Mouse (Mus musculus) heart, adult 2 months (tissue): ENCODE results near the gene Vps26c.

ENCODE experiments used
- CTCF ChIP-seq: fragments of 200-600 bp; IDR thresholded peaks from 2 replicates; pipeline ENCODE4 v1.8.1; 2022; ENCODE audit warnings: antibody characterized with exemption, mild to moderate bottlenecking, moderate library complexity
- POLR2A ChIP-seq: fragments of 200-500 bp; IDR thresholded peaks from 2 replicates; pipeline ENCODE4 v1.6.1; 2011; ENCODE audit warnings: mild to moderate bottlenecking, low read depth, low read length, control low read depth; ENCODE audit not compliant: insufficient read depth

DNA sequence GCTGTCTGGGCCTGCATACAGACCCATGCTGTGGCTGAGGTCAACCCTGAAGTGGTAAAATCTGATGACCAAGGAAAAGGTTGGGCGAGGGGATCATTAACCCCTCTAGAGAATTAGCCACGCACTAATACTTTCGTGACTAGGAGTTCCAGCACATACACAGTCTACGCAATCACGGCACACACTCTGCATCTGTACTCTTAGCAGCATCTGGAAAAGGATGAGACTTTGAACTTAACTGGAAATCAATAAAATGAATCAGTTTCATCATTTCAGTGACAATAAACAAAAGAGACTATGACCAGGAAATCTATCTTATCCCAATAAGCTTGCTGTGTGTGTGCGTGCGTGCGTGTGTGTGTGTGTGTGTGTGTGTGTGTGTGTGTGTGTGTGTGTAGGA is 17.9 kb downstream of the Vps26c start:
- TF ChIP-seq POLR2A: no peak
- TF ChIP-seq CTCF: no peak
